Mouse (Mus musculus): ENCODE data around the gene Paxx.

Paxx gene

GRCm38 (mm10) chr2:25413436-25413835 lies 47.5 kb downstream of the Paxx start:
- CTCF ChIA-PET: interaction anchor here (0.6 kb wide), 1 partner anchor 1473 kb away, joined by 6 read pairs; no protein-coding TSS in a partner anchor

GRCm38 (mm10) chr2:25408908-25409307 lies 52.0 kb downstream of the Paxx start:
- CTCF ChIA-PET: no interaction called here
